Mouse (Mus musculus) heart, embryonic 12.5 days (tissue): ENCODE data around the gene Arhgef18. TPM values are rescaled to one million over a fixed set of nuclear protein-coding genes. Genes with fewer than 3 reads are reported as not detected.

ENCODE experiments used
- ATAC-seq: fragments of 200-750 bp; cut with Nextera tagmentation; 2 replicates; pipeline ENCODE4 v1.8.0; 2017; ENCODE audit warnings: moderate TSS enrichment, moderate library complexity; ENCODE audit not compliant: insufficient number of reproducible peaks, low FRiP score
- H3K27ac ChIP-seq: fragments of 300-500 bp; sonication (generic); 2 replicates; pipeline ENCODE4 v1.5.1; 2016; ENCODE audit warnings: mild to moderate bottlenecking, moderate library complexity; ENCODE audit not compliant: poor library complexity, severe bottlenecking
- H3K27me3 ChIP-seq: fragments of 300-500 bp; sonication (generic); replicated peaks from 2 replicates; pipeline ENCODE4 v1.6.1; 2016; ENCODE audit warnings: mild to moderate bottlenecking, moderate library complexity
- H3K36me3 ChIP-seq: fragments of 300-500 bp; sonication (generic); 2 replicates; pipeline ENCODE4 v1.6.1; 2016; ENCODE audit warnings: mild to moderate bottlenecking, moderate library complexity
- H3K4me1 ChIP-seq: fragments of 300-500 bp; sonication (generic); replicated peaks from 2 replicates; pipeline ENCODE4 v1.6.1; 2016; ENCODE audit warnings: mild to moderate bottlenecking
- H3K4me2 ChIP-seq: fragments of 300-500 bp; sonication (generic); 2 replicates; pipeline ENCODE4 v1.6.1; 2016; ENCODE audit warnings: mild to moderate bottlenecking, moderate library complexity
- H3K4me3 ChIP-seq: fragments of 300-500 bp; sonication (generic); 2 replicates; pipeline ENCODE4 v1.5.1; 2016; ENCODE audit warnings: mild to moderate bottlenecking
- H3K9ac ChIP-seq: fragments of 300-500 bp; sonication (generic); 2 replicates; pipeline ENCODE4 v1.6.1; 2016; ENCODE audit warnings: mild to moderate bottlenecking, moderate library complexity
- H3K9me3 ChIP-seq: fragments of 300-500 bp; sonication (generic); replicated peaks from 2 replicates; pipeline ENCODE4 v1.6.1; 2016; ENCODE audit warnings: mild to moderate bottlenecking, moderate library complexity
- WGBS: fragments of 180-500 bp; shearing (Covaris S2); methylation state at CpG from one replicate; pipeline ENCODE4 v1.1.7; 2016; 5-methylcytosine and 5-hydroxymethylcytosine counted together
- polyA plus RNA-seq: library from polyadenylated mRNA; unstranded; fragments of >200 nt; fragmentation: Nextera tagmentation; extraction: Ambion mirVana; gene quantifications from 2 replicates; pipeline ENCODE4 v1.2.1, GENCODE M21; 2016

Gene Arhgef18
- polyA plus RNA-seq, 1 experiment from 2014 or later: 7.1 TPM

DNA sequence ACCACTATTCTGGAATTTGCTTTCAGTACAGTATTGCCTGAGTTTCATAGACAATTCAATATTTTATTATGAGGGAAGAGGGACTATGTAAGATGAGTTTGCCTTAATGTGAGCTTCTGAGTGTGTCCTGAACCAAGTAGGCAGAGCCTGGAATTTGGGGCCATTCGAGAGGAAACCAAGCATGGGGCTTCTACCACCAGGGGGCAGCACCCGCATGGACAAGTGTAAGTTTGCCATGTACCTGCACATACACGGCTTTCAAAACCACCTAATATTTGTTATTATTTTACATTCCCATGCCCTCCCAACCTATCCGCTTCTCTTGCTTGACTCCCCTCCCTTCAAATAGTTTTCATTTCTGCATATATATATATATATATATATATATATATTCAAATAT lies 34.7 kb upstream of the Arhgef18 start:
- no peak overlapping the region for H3K4me2 ChIP-seq
- H3K9ac ChIP-seq: no peak overlapping the region
- no peaks in the 10 kb centered on the region for H3K36me3 ChIP-seq
- no peak overlapping the region for H3K27ac ChIP-seq
- H3K27me3 ChIP-seq: no peaks in the 10 kb centered on the region
- no peaks in the 10 kb centered on the region for H3K9me3 ChIP-seq
- H3K4me3 ChIP-seq: no peak overlapping the region
- WGBS: 4% methylated on average over 4 of the region's 4 CpGs
- ATAC-seq: no peak
- no peaks in the 10 kb centered on the region for H3K4me1 ChIP-seq

DNA sequence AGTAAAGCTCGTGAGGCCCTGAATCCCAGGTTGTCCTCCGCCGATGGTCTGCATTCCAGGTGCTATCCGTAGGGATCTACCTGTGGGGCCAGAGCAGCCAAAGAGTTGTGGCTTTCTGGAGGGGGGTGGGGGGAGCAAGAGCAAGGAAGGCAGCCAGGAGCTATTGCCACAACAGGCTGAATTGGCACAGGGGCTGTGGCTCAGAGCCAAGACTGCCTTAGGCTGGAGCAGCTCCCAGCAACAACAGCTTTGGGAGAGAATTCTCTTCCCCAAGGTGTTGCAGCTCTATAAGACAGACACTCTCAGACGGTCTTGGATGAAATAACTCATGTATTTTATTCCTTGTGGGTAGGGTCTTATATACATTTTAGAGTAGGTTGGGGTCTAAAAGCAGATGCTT lies 25.7 kb upstream of the Arhgef18 start:
- H3K36me3 ChIP-seq: no peaks in the 10 kb centered on the region
- no peak overlapping the region for H3K4me3 ChIP-seq
- no peak overlapping the region for H3K9ac ChIP-seq
- H3K4me2 ChIP-seq: no peak overlapping the region
- no peaks in the 10 kb centered on the region for H3K4me1 ChIP-seq
- 82% methylated on average over 5 of the region's 5 CpGs for WGBS
- no peaks in the 10 kb centered on the region for H3K27me3 ChIP-seq
- no peaks in the 10 kb centered on the region for H3K9me3 ChIP-seq
- no peak overlapping the region for H3K27ac ChIP-seq
- no peak for ATAC-seq

DNA sequence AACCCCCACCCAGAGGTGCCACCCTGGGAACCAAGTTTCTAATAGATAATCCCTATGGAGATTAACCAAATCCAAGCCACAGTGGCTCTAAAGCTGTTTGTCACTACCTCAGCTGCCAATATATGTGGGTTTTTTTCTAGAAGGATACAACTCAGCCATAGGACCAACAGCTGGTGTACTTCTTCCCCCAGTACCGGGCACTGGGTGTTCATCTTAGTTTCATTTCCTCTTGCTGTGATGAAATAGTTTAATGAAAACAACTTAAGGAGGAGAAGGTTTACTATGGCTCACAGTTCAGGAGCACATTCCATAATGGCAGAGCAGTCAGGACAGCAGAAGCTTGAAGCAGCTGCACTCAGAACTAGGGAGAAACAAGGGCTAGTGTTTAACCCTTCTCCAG lies 24.7 kb upstream of the Arhgef18 start:
- Histone ChIP-seq H3K4me2 (no peak overlapping the region), H3K4me3 (no peak overlapping the region), H3K4me1 (no peaks in the 10 kb centered on the region), H3K27ac (no peak overlapping the region), H3K9ac (no peak overlapping the region), H3K27me3 (no peaks in the 10 kb centered on the region), H3K9me3 (no peaks in the 10 kb centered on the region), H3K36me3 (no peaks in the 10 kb centered on the region)
- ATAC-seq: no peak
- 62% methylated on average over 1 of the region's 1 CpGs for WGBS

DNA sequence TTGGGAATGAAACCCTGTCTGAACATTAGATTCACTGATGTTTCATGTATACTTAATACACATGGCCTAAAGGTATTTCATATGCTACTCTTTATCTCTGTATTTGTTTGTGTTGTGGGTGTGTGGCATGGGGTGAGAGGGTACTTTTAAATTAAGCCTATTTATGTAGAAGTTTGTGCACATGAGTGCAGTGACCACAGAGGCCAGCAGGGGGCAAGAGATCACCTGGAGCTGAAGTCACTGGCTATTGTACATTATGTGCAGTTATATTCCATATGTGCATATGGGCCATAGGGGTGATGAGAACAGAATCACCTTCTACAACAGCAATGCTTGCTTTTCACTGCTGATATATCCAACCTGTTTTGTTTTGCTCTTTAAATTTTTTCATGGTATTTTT lies 17.1 kb upstream of the Arhgef18 start:
- no peak overlapping the region for H3K4me2 ChIP-seq
- H3K4me1 ChIP-seq: no peaks in the 10 kb centered on the region
- H3K36me3 ChIP-seq: no peaks in the 10 kb centered on the region
- H3K9me3 ChIP-seq: 0 out of 2 replicates have a peak, but pooled peaks cover 2% of the 10 kb centered on the region
- H3K27me3 ChIP-seq: no peaks in the 10 kb centered on the region
- H3K27ac ChIP-seq: no peak overlapping the region
- no peak overlapping the region for H3K9ac ChIP-seq
- H3K4me3 ChIP-seq: no peak overlapping the region
- no peak for ATAC-seq

DNA sequence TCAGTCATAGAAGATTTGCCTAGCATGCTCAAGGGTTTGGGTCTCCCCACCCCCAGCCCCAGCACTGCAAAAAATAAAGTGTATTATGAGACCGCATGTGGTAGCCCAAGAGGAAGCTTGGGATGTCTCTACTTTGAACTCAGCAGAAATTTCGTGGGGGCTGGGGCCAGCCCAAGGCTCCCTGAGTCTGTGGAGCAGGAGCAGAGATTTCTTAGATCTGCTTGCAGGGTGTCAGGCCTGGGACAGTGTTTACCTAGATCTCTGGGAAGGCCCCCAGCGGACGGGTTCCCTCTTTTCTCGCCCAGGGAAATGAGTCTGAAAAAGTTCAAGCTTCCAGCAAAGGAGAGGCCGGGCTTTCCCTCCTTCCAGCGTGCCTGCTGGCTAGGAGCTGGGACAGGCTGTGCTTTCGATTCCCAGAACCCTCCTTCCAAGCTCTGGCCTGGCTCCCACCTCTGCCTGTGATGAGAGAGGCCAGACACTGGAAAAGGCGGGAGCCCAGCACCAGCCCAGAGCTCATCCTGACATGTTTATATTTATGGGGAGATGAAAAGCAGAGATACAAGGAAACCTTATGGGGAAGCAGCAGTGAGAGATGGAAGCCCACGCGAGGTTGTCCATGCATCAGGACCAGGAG lies 16.0 kb upstream of the Arhgef18 start:
- Histone ChIP-seq H3K4me2 (no peak overlapping the region), H3K4me1 (no peaks in the 10 kb centered on the region), H3K4me3 (no peak overlapping the region), H3K27me3 (no peaks in the 10 kb centered on the region), H3K27ac (no peak overlapping the region), H3K9ac (no peak overlapping the region), H3K9me3 (0 out of 2 replicates have a peak, but pooled peaks cover 2% of the 10 kb centered on the region), H3K36me3 (no peaks in the 10 kb centered on the region)
- ATAC-seq: no peak
- 46% methylated on average over 11 of the region's 11 CpGs for WGBS

DNA sequence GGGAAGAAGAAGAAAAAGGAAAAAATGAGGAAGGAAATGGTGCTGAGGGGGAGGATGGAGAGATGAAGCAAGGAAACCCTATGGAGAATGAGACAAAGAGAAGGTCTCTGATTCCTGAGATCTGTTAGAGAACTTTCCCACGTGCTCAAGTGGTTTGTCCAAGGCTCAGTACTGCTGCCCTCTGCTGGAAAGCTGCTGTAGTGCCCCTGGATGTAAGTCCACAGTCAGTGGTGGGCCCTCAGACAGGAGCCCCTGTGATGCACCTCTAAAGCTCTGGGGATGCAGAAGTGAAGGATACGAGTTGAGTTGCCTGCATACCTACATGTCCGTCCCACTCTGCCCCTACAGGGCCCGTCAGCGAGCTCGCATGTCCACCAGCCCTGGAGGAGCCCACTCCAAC lies 5.5 kb upstream of the Arhgef18 start:
- Histone ChIP-seq H3K27ac (no peak overlapping the region), H3K4me1 (peaks cover 5% of the 10 kb centered on the region; the same call in 1 of the 2 replicates), H3K4me2 (no peak overlapping the region), H3K4me3 (no peak overlapping the region), H3K9ac (no peak overlapping the region), H3K9me3 (no peaks in the 10 kb centered on the region), H3K27me3 (0 out of 2 replicates have a peak, but pooled peaks cover 4% of the 10 kb centered on the region), H3K36me3 (no peaks in the 10 kb centered on the region)
- no peak; the same call in 1 of the 2 replicates for ATAC-seq
- 30% methylated on average over 6 of the region's 6 CpGs for WGBS

DNA sequence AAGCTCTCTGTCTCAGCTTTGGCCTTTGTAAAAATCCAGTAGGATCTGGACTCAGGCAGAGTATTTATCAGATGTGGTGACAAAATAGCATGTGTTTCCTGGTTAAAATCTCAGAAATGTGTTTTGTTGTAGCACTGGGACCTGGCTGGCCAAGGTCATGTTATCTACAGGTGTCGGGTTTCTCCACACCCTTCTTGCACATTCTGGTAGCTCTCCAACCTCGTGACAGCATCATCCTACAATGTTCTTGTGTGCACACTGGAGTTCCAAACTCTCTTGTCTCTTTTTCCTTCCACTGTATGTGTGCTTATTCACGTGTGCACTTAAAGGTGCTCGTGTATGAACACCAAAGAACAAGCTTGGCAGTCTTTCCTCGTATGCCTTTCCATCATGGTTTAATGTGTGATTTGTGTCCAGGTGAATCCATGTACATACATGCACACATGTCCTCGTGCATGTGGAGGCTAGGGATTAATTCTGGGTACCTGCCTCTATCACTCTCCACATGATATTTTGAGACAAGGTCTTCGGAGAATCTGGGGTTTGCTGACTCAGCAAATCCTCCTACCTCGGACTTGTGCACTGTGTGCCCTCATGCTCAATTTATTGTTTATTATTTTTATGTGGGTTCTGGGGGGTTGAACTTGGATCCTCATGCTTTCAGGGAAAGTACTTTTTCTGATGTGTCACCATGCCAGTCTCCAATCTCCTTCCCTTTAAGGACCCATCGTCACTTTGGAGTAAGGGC lies 4.0 kb upstream of the Arhgef18 start:
- Histone ChIP-seq H3K27ac (no peak overlapping the region), H3K9ac (no peak overlapping the region), H3K4me1 (peaks cover 11% of the 10 kb centered on the region), H3K36me3 (no peaks in the 10 kb centered on the region), H3K27me3 (0 out of 2 replicates have a peak, but pooled peaks cover 4% of the 10 kb centered on the region), H3K9me3 (no peaks in the 10 kb centered on the region), H3K4me2 (no peak overlapping the region), H3K4me3 (no peak overlapping the region)
- ATAC-seq: no peak
- 65% methylated on average over 9 of the region's 9 CpGs for whole genome bisulfite sequencing

DNA sequence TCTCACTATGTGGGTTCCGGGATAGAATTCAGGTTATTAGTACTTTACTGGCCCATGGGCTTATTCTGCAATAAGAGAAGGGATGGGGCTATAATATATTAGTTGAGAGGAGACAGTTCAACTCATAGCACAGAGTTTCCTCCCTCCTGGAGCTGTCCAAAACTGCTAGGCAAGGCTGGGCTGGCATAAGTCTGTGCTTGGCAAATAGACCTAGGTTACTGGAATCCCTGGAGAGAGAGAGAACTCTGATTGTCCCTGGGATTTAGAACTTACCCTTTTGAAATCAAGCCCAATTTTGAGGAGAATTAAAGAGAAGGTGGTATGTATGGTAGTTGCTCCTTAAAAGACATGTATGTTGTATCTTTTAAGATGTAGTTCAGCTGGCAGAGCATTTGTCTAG lies 3.3 kb upstream of the Arhgef18 start:
- no peak for ATAC-seq
- WGBS: 93% methylated on average over 1 of the region's 1 CpGs

DNA sequence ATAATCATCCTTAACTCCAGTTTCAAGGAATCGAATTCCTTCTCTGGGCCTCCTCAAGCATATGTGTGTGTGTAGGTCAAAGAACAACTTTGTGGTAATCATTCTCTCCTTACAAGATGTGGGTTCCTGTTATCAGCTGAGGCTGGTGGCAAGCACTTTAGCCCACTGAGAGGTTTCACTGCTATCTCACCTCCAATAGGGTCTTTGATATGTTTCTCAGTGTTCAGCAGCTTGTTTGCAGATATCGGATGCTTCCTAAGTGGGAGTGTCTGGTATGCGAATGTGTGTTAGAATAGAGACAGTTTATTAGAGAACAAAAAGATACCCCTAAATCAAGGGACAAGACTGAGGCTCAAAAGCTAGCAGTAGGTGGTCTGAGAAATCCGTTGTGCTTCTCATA lies 513 bp upstream of the Arhgef18 start:
- Histone ChIP-seq H3K27ac (no peak overlapping the region), H3K27me3 (0 out of 2 replicates have a peak, but pooled peaks cover 4% of the 10 kb centered on the region), H3K4me2 (peak overlapping the region; percentile 92), H3K9ac (peak overlapping the region; percentile 86), H3K9me3 (no peaks in the 10 kb centered on the region), H3K4me1 (peaks cover 27% of the 10 kb centered on the region), H3K36me3 (0 out of 2 replicates have a peak, but pooled peaks cover 9% of the 10 kb centered on the region), H3K4me3 (peak overlapping the region; percentile 79)
- 35% methylated on average over 4 of the region's 4 CpGs for WGBS
- ATAC-seq: no peak

More for the DNA sequence above, 3.3 kb upstream of the Arhgef18 start:
- Histone ChIP-seq H3K9me3 (no peaks in the 10 kb centered on the region), H3K4me1 (peaks cover 17% of the 10 kb centered on the region), H3K27ac (no peak overlapping the region), H3K27me3 (0 out of 2 replicates have a peak, but pooled peaks cover 4% of the 10 kb centered on the region), H3K4me2 (no peak overlapping the region), H3K4me3 (no peak overlapping the region), H3K36me3 (no peaks in the 10 kb centered on the region), H3K9ac (no peak overlapping the region)

DNA sequence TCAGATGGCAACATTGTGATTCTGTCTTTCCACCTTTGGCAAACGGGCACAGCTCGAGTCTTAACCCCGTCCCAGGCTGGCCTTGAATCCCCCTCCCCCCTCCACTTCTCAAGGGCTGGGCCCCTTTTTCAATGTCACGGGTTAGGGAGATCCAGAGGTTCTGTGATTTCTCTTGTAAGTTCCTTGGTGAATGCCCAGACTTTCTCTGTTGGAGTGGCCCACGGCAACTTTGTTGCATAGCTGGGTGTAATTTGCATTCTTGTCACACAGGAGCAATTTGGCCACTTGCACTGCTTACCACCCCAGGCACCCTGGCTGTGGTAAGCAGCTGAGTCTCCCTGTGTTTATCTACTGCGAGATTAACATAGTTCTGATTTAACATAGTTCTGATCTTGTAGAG lies 1.8 kb downstream of the Arhgef18 start:
- Histone ChIP-seq H3K27me3 (no peaks in the 10 kb centered on the region), H3K9me3 (no peaks in the 10 kb centered on the region), H3K36me3 (0 out of 2 replicates have a peak, but pooled peaks cover 12% of the 10 kb centered on the region), H3K9ac (no peak overlapping the region), H3K4me2 (peak overlapping the region; percentile 92), H3K27ac (no peak overlapping the region), H3K4me3 (no peak overlapping the region), H3K4me1 (peaks cover 23% of the 10 kb centered on the region)
- 24% methylated on average over 6 of the region's 6 CpGs for WGBS
- ATAC-seq: no peak

DNA sequence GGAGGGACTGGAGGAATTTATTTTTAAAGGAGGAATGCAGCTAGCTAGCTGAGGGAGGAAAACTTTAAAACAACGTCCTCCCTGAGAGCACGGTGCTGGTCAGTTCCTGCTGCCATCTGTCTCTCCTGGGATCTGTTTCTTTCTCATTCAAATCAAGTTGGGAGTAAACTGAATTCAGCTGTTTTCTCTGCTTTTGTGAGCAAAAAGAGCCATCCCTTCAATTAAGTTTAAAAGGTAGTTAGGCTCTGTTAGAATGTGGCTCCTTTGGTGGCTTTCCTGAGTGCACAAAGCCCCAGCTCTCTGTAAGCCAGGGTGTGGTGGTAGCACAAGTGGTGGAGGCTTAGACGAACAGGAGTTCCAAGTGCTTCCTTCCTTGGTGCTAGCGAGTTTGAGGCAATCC lies 2.4 kb downstream of the Arhgef18 start:
- H3K9ac ChIP-seq: no peak overlapping the region
- no peak for ATAC-seq
- no peak overlapping the region for H3K4me3 ChIP-seq

More for the DNA sequence above, 2.4 kb downstream of the Arhgef18 start:
- Histone ChIP-seq H3K27ac (no peak overlapping the region), H3K4me2 (peak overlapping the region; percentile 92; the same call in 1 of the 2 replicates), H3K9me3 (no peaks in the 10 kb centered on the region), H3K27me3 (no peaks in the 10 kb centered on the region), H3K36me3 (0 out of 2 replicates have a peak, but pooled peaks cover 12% of the 10 kb centered on the region), H3K4me1 (peaks cover 23% of the 10 kb centered on the region)
- WGBS: 26% methylated on average over 4 of the region's 4 CpGs
